Mouse (Mus musculus) kidney, postnatal 0 days (tissue): Measurements from ENCODE around the gene Bet1l. TPM values are rescaled to one million over a fixed set of nuclear protein-coding genes. Genes with fewer than 3 reads are reported as not detected.

Experiments used
- ATAC-seq: fragments of 200-750 bp; cut with Nextera tagmentation; replicated peaks from 2 replicates; pipeline ENCODE4 v1.8.0; 2017; ENCODE audit warnings: low read depth, moderate number of reproducible peaks, moderate TSS enrichment, moderate library complexity; ENCODE audit not compliant: low FRiP score
- DNase-seq: peaks from one replicate; pipeline ENCODE4 v3.0.0-alpha.2; 2016; ENCODE audit warnings: low spot score
- H3K27ac ChIP-seq: fragments of 300-500 bp; sonication (generic); 2 replicates; pipeline ENCODE4 v1.5.1; 2014; ENCODE audit warnings: mild to moderate bottlenecking
- H3K27me3 ChIP-seq: fragments of 300-500 bp; sonication (generic); 2 replicates; pipeline ENCODE4 v1.6.1; 2014; ENCODE audit warnings: low read length, mixed read lengths; ENCODE audit not compliant: insufficient read depth
- H3K36me3 ChIP-seq: fragments of 300-500 bp; sonication (generic); 2 replicates; pipeline ENCODE4 v1.6.1; 2014; ENCODE audit warnings: low read length, mixed read lengths; ENCODE audit not compliant: insufficient read depth
- H3K4me1 ChIP-seq: fragments of 300-500 bp; sonication (generic); replicated peaks from 2 replicates; pipeline ENCODE4 v1.6.1; 2014; ENCODE audit warnings: antibody characterized with exemption, low read length, mixed read lengths; ENCODE audit not compliant: insufficient read depth
- H3K4me2 ChIP-seq: fragments of 300-500 bp; sonication (generic); 2 replicates; pipeline ENCODE4 v1.6.1; 2014; ENCODE audit warnings: mild to moderate bottlenecking, low read length, moderate library complexity, mixed read lengths
- H3K4me3 ChIP-seq: fragments of 300-500 bp; sonication (generic); replicated peaks from 2 replicates; pipeline ENCODE4 v1.5.1; 2014; ENCODE audit warnings: low read depth, low read length
- H3K9ac ChIP-seq: fragments of 300-500 bp; sonication (generic); 2 replicates; pipeline ENCODE4 v1.6.1; 2014; ENCODE audit warnings: low read depth, low read length
- H3K9me3 ChIP-seq: fragments of 300-500 bp; sonication (generic); replicated peaks from 2 replicates; pipeline ENCODE4 v1.6.1; 2016; ENCODE audit warnings: low read length, inconsistent platforms, mixed read lengths
- CTCF ChIP-seq: IDR thresholded peaks from 2 replicates; pipeline ENCODE4 v1.5.1; 2016; ENCODE audit warnings: antibody characterized with exemption, low read depth, mild to moderate bottlenecking, moderate library complexity
- WGBS: fragments of 180-500 bp; shearing (Covaris S2); extraction: QIAGEN DNeasy Blood & Tissue Kit; methylation state at CpG from one replicate; pipeline ENCODE4 v1.1.7; 2014; 5-methylcytosine and 5-hydroxymethylcytosine counted together
- polyA plus RNA-seq: library from polyadenylated mRNA; unstranded; fragments of >200 nt; fragmentation: Nextera tagmentation; extraction: Ambion mirVana; gene quantifications from 2 replicates; pipeline ENCODE4 v1.2.1, GENCODE M21; 2015

Gene Bet1l
- polyA plus RNA-seq, 1 experiment from 2014 or later, result 53.9 TPM

- TF ChIP-seq CTCF, result no peak
- Histone ChIP-seq H3K27me3 (no peaks in the 10 kb centered on the region), H3K9me3 (no peaks in the 10 kb centered on the region), H3K4me2 (no peak overlapping the region), H3K4me3 (no peak overlapping the region), H3K4me1 (peaks cover 10% of the 10 kb centered on the region; the same call in 1 of the 2 replicates), H3K27ac (no peak overlapping the region), H3K36me3 (peaks cover 42% of the 10 kb centered on the region), H3K9ac (no peak overlapping the region)
- DNase-seq (no peak), ATAC-seq (no peak)
- 89% methylated on average over 5 of the region's 5 CpGs for WGBS
Measured at GRCm38 (mm10) chr7:140860728-140861127, 3.4 kb upstream of the Bet1l start.

GRCm38 (mm10) chr7:140859997-140860396 is 2.6 kb upstream of the Bet1l start:
- WGBS, result 76% methylated on average over 6 of the region's 6 CpGs
- Histone ChIP-seq H3K9ac (no peak overlapping the region), H3K4me3 (no peak overlapping the region), H3K4me2 (no peak overlapping the region), H3K27me3 (no peaks in the 10 kb centered on the region), H3K9me3 (no peaks in the 10 kb centered on the region), H3K4me1 (peaks cover 17% of the 10 kb centered on the region; the same call in 1 of the 2 replicates), H3K27ac (no peak overlapping the region), H3K36me3 (peaks cover 42% of the 10 kb centered on the region)
- no peak for TF ChIP-seq CTCF
- no peak for DNase-seq
- no peak for ATAC-seq

- H3K27me3 ChIP-seq, result no peaks in the 10 kb centered on the region
- no peak for TF ChIP-seq CTCF
- H3K9ac ChIP-seq, result peak overlapping the region; percentile 90
- H3K4me1 ChIP-seq, result peaks cover 18% of the 10 kb centered on the region; the same call in 1 of the 2 replicates
- H3K27ac ChIP-seq, result no peak overlapping the region
- DNase-seq (no peak), ATAC-seq (no peak)
- 95% methylated on average over 8 of the region's 8 CpGs for WGBS
- peaks cover 34% of the 10 kb centered on the region for H3K36me3 ChIP-seq
- H3K4me2 ChIP-seq, result peak overlapping the region; percentile 97
- H3K9me3 ChIP-seq, result no peaks in the 10 kb centered on the region
- H3K4me3 ChIP-seq, result no peak overlapping the region
Measured at GRCm38 (mm10) chr7:140858746-140859145, 1.4 kb upstream of the Bet1l start.

GRCm38 (mm10) chr7:140856785-140857549 is 410 bp downstream of the Bet1l start, which contains the start of gene Ric8a:
Gene Ric8a, plus strand, starts transcription at chr7:140856957.
- peaks cover 36% of the 10 kb centered on the region for H3K36me3 ChIP-seq
- H3K4me1 ChIP-seq, result peaks cover 18% of the 10 kb centered on the region; the same call in 1 of the 2 replicates
- H3K27me3 ChIP-seq, result no peaks in the 10 kb centered on the region
- H3K4me2 ChIP-seq, result peak within 1 kb of the TSS; percentile 97
- DNase-seq (peak; percentile 89), ATAC-seq (peak; percentile 74)
- peak within 1 kb of the TSS; percentile 94 for H3K27ac ChIP-seq
- TF ChIP-seq CTCF, result no peak
- H3K9me3 ChIP-seq, result no peaks in the 10 kb centered on the region
- peak within 1 kb of the TSS; percentile 90 for H3K9ac ChIP-seq
- WGBS, result under 1% methylated on average over 50 of the region's 50 CpGs
- peak within 1 kb of the TSS; percentile 81 for H3K4me3 ChIP-seq

GRCm38 (mm10) chr7:140855860-140856784 is 1.3 kb downstream of the Bet1l start, which contains the start of gene Gm45785:
Gene Gm45785, minus strand, starts transcription at chr7:140856331.
- peaks cover 32% of the 10 kb centered on the region for H3K36me3 ChIP-seq
- DNase-seq, result peak; percentile 97
- ATAC-seq, result peak; percentile 83
- H3K4me1 ChIP-seq, result peaks cover 18% of the 10 kb centered on the region; the same call in 1 of the 2 replicates
- H3K4me2 ChIP-seq, result peak within 1 kb of the TSS; percentile 97
- no peak for TF ChIP-seq CTCF
- H3K27ac ChIP-seq, result peak within 1 kb of the TSS; percentile 94
- H3K9ac ChIP-seq, result peak within 1 kb of the TSS; percentile 90
- H3K27me3 ChIP-seq, result no peaks in the 10 kb centered on the region
- H3K9me3 ChIP-seq, result no peaks in the 10 kb centered on the region
- H3K4me3 ChIP-seq, result peak within 1 kb of the TSS; percentile 81
- under 1% methylated on average over 51 of the region's 51 CpGs for WGBS

- no peak for ATAC-seq
Measured at GRCm38 (mm10) chr7:140855181-140855580, 2.2 kb downstream of the Bet1l start.

More at GRCm38 (mm10) chr7:140855181-140855580, 2.2 kb downstream of the Bet1l start:
- Histone ChIP-seq H3K9me3 (no peaks in the 10 kb centered on the region), H3K27me3 (no peaks in the 10 kb centered on the region), H3K4me1 (peaks cover 18% of the 10 kb centered on the region; the same call in 1 of the 2 replicates), H3K9ac (peak overlapping the region; percentile 90), H3K36me3 (peaks cover 25% of the 10 kb centered on the region), H3K4me3 (peak overlapping the region; percentile 81), H3K4me2 (peak overlapping the region; percentile 97), H3K27ac (no peak overlapping the region)
- TF ChIP-seq CTCF, result no peak
- no peak for DNase-seq
- 74% methylated on average over 9 of the region's 9 CpGs for WGBS
